Mouse (Mus musculus) heart, adult 2 months (tissue): Measurements from ENCODE around the gene Mt2.

ENCODE experiments used
- CTCF ChIP-seq: fragments of 200-600 bp; IDR thresholded peaks from 2 replicates; pipeline ENCODE4 v1.8.1; 2022; ENCODE audit warnings: antibody characterized with exemption, mild to moderate bottlenecking, moderate library complexity
- EP300 ChIP-seq: fragments of 200-500 bp; IDR thresholded peaks from 2 replicates; pipeline ENCODE4 v1.6.1; 2011; ENCODE audit warnings: low read depth, low read length, control low read depth; ENCODE audit not compliant: insufficient read depth

DNA sequence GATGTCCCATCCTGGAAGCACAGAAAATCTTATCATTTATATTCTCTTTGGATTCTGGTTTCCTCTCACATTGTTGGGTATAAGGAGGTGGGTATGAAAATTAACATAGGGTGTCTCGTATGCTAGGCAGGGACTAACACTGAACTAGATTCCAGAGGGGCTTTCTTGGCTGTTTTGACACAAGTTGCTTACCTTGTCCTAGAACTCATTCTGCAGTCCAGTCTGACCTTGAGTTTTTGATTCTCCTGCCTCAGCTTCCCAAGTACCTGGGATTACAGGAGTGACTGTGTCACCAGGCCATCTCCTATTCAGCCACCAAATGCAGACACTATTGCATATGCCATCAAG is 8.1 kb downstream of the Mt2 start:
- no peak for TF ChIP-seq CTCF
- no peak for TF ChIP-seq EP300
